Mouse (Mus musculus): ENCODE data around the gene Aldh3b1.
"Not testable (repeated sequence)": the region's sequence is repeated elsewhere in the genome, so short reads cannot be mapped to it uniquely, and the experiment has no call there.

- not testable (repeated sequence) for TF ChIP-seq CTCF (IDR thresholded peaks at IDR 0.05; ENCODE audit: borderline replicate concordance, insufficient read depth, low read depth, low read length); POLR2A (IDR thresholded peaks at IDR 0.05; ENCODE audit: borderline replicate concordance, insufficient read depth, low read length)
These were observed 27.9 kb upstream of the Aldh3b1 start for GRCm38 (mm10) chr19:3957296-3958036.
